Mouse (Mus musculus) lung, postnatal 0 days (tissue): Measurements from ENCODE around the gene Bcor. TPM values are rescaled to one million over a fixed set of nuclear protein-coding genes. Genes with fewer than 3 reads are reported as not detected.

Experiments
- ATAC-seq: fragments of 200-750 bp; cut with Nextera tagmentation; 2 replicates; pipeline ENCODE4 v1.8.0; 2017; ENCODE audit warnings: moderate library complexity
- DNase-seq: peaks from one replicate; pipeline ENCODE4 v3.0.0-alpha.2; 2016; ENCODE audit warnings: low spot score
- H3K27ac ChIP-seq: fragments of 300-500 bp; sonication (generic); 2 replicates; pipeline ENCODE4 v1.5.1; 2014; ENCODE audit warnings: antibody characterized with exemption, mild to moderate bottlenecking, low read length, mixed read lengths
- H3K27me3 ChIP-seq: fragments of 300-500 bp; sonication (generic); replicated peaks from 2 replicates; pipeline ENCODE4 v1.6.1; 2014; ENCODE audit warnings: low read length, mixed read lengths; ENCODE audit not compliant: insufficient read depth
- H3K36me3 ChIP-seq: fragments of 300-500 bp; sonication (generic); 2 replicates; pipeline ENCODE4 v1.6.1; 2014; ENCODE audit warnings: low read length, mixed read lengths; ENCODE audit not compliant: insufficient read depth
- H3K4me1 ChIP-seq: fragments of 300-500 bp; sonication (generic); 2 replicates; pipeline ENCODE4 v1.6.1; 2014; ENCODE audit warnings: antibody characterized with exemption, low read depth, low read length, mixed read lengths; ENCODE audit not compliant: insufficient read depth
- H3K4me2 ChIP-seq: fragments of 300-500 bp; sonication (generic); replicated peaks from 2 replicates; pipeline ENCODE4 v1.6.1; 2014; ENCODE audit warnings: low read depth, mild to moderate bottlenecking, low read length, moderate library complexity, mixed read lengths
- H3K4me3 ChIP-seq: fragments of 300-500 bp; sonication (generic); 2 replicates; pipeline ENCODE4 v1.5.1; 2014; ENCODE audit warnings: low read depth, low read length
- H3K9ac ChIP-seq: fragments of 300-500 bp; sonication (generic); replicated peaks from 2 replicates; pipeline ENCODE4 v1.6.1; 2014; ENCODE audit warnings: low read depth, mild to moderate bottlenecking
- H3K9me3 ChIP-seq: fragments of 300-500 bp; sonication (generic); 2 replicates; pipeline ENCODE4 v1.6.1; 2016; ENCODE audit warnings: low read length, mixed read lengths
- CTCF ChIP-seq: IDR thresholded peaks from 2 replicates; pipeline ENCODE4 v1.5.1; 2016; ENCODE audit warnings: antibody characterized with exemption, mild to moderate bottlenecking
- EP300 ChIP-seq: IDR thresholded peaks from 2 replicates; pipeline ENCODE4 v1.6.1; 2016; ENCODE audit warnings: antibody characterized with exemption, mild to moderate bottlenecking, control low read depth
- WGBS: fragments of 180-500 bp; shearing (Covaris S2); extraction: QIAGEN DNeasy Blood & Tissue Kit; methylation state at CpG from one replicate; pipeline ENCODE4 v1.1.7; 2014; 5-methylcytosine and 5-hydroxymethylcytosine counted together
- polyA plus RNA-seq: library from polyadenylated mRNA; unstranded; fragments of >200 nt; fragmentation: Nextera tagmentation; extraction: Ambion mirVana; gene quantifications from 2 replicates; pipeline ENCODE4 v1.2.1, GENCODE M21; 2015

Gene Bcor
- polyA plus RNA-seq, 1 experiment from 2014 or later, result 8.2 TPM

DNA sequence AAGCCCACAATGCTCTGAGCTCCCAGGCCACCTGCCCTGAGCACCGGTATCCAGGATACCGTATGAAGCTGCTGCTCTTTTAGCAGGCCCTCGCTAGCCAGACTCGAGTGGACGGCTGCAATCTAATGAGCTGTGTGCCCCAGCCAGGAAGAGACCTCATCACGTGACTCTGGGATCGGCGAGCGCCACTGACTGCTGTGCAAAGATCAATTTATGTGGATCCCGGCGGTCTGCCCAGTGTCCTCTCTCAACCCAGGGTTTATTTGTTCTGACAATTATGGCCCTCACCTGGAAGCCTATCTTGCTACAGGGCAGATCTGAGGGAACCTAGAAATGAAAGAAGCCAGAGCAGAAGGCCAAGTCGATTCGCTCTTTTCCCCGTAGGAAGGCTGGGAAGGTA is 116.8 kb downstream of the Bcor start:
- peaks cover 9% of the 10 kb centered on the region; the same call in 1 of the 2 replicates for H3K36me3 ChIP-seq

DNA sequence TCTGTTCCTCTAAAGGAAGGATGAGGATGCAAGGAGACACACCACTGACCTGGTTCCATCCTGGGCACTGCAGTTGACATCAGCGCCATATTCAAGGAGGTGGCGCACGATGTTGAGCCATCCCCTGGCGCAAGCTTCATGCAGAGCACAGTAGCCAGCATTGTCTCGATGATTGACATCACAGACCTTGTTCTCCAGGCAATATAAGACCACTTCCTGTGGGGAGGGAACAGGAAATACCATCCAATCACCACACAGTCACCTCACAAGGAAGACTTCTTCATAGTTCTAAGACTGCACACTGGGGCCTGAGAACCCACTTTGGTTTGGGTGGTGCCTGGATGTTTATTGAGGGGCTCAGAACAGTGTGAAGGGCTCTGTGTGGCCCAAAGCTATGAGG is 118.7 kb downstream of the Bcor start:
- WGBS, result 84% methylated on average over 5 of the region's 5 CpGs
- Histone ChIP-seq H3K4me3 (no peak overlapping the region), H3K27ac (no peak overlapping the region), H3K9me3 (no peaks in the 10 kb centered on the region), H3K4me2 (no peak overlapping the region), H3K9ac (no peak overlapping the region), H3K36me3 (peaks cover 10% of the 10 kb centered on the region; the same call in 1 of the 2 replicates), H3K4me1 (no peaks in the 10 kb centered on the region), H3K27me3 (no peaks in the 10 kb centered on the region)
- TF ChIP-seq EP300 (no peak), CTCF (no peak)
- ATAC-seq, result no peak
- no peak for DNase-seq

More for the DNA sequence above, 116.8 kb downstream of the Bcor start:
- Histone ChIP-seq H3K27ac (no peak overlapping the region), H3K9ac (no peak overlapping the region), H3K9me3 (no peaks in the 10 kb centered on the region), H3K4me2 (no peak overlapping the region), H3K27me3 (no peaks in the 10 kb centered on the region), H3K4me1 (no peaks in the 10 kb centered on the region), H3K4me3 (no peak overlapping the region)
- no peak for ATAC-seq
- 79% methylated on average over 14 of the region's 14 CpGs for WGBS
- no peak for DNase-seq
- TF ChIP-seq CTCF, result no peak
- TF ChIP-seq EP300, result no peak

DNA sequence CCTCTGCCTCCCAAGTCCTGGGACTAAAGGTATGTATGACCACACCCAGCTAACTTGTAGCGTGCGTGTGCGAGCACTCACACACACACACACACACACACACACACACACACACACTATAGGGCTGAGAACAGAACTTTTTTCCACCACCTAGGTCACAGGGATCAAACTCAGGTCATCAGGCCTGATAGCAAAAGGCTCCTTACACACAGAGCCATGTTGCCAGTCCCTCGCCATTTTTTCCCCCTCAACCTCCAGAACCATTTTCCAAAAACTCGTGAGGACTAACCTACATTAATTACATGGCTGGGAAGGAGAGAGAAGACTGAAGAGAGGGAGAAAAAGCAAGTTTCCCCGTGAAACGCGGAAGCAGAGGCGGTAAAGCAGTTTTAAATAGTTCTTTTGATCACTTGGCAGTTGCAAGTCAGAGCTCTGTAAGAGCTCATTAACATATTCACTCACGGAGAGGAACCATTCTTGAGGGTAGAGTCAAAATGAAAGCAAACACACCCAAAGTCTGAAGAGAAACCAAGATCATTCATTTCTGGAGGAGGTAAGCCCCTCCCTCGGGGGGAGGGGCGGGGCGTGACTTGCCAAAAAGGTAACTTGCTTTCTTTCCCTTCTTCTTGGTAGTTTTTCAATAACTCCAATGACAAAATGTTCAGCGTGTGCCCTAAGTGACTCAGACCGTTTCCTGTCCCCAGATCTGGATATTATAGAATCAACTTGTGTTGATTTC is 145.3 kb downstream of the Bcor start:
- H3K4me2 ChIP-seq, result no peak overlapping the region
- 39% methylated on average over 14 of the region's 15 CpGs for WGBS
- TF ChIP-seq EP300 (no peak), CTCF (no peak)
- H3K4me3 ChIP-seq, result no peak overlapping the region
- no peak overlapping the region for H3K27ac ChIP-seq
- H3K4me1 ChIP-seq, result no peaks in the 10 kb centered on the region
- no peak overlapping the region for H3K9ac ChIP-seq
- ATAC-seq, result no peak
- peak; percentile 26 for DNase-seq
- H3K36me3 ChIP-seq, result no peaks in the 10 kb centered on the region
- H3K9me3 ChIP-seq, result no peaks in the 10 kb centered on the region
- no peaks in the 10 kb centered on the region for H3K27me3 ChIP-seq

DNA sequence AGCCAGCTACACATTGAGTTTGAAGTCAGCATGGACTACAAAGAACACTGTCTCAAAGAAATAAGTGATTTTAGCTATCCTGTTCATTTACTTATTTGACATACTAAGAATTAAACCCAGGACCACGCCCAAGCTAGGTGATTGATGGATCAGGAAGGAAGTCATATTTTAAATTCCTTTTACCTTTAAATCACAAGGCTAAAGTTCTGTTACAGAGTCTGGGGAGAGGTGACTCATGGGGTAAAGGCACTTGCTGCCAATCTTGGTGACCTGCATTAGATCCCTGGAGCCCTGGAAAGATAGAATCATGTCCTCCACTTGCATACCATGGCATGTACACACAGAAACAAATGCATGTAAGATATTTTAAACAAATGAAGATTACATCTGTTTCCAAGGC is 149.5 kb downstream of the Bcor start:
- Histone ChIP-seq H3K27me3 (no peaks in the 10 kb centered on the region; the same call in 1 of the 2 replicates), H3K9ac (no peak overlapping the region), H3K36me3 (no peaks in the 10 kb centered on the region), H3K4me2 (no peak overlapping the region), H3K4me3 (no peak overlapping the region), H3K27ac (no peak overlapping the region), H3K4me1 (no peaks in the 10 kb centered on the region), H3K9me3 (no peaks in the 10 kb centered on the region)
- DNase-seq (no peak), ATAC-seq (no peak)
- WGBS, result 52% methylated on average over 1 of the region's 1 CpGs
- TF ChIP-seq CTCF, result no peak
- no peak for TF ChIP-seq EP300

DNA sequence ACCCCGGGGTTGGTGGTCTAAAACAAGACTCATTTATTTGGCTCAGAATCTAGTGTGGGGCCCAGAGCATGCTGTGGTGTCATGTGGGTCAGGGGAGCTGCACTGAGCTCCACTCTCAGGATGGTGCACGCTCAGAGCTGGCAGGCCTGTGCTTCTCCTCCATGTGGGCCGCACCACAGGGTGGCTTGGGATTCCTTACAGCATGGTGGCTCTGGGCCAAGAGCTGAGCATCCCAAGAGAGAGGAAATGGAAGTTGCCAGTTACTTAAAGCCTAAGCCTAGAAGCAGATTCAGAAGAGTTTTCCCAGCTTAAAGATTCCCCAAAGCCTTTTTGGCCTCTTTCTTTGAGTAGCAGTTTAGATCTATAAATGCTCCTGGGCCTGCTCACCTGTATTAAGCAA is 151.1 kb downstream of the Bcor start:
- Histone ChIP-seq H3K4me1 (no peaks in the 10 kb centered on the region), H3K27ac (no peak overlapping the region), H3K4me3 (no peak overlapping the region), H3K9ac (no peak overlapping the region), H3K36me3 (no peaks in the 10 kb centered on the region), H3K9me3 (no peaks in the 10 kb centered on the region), H3K4me2 (no peak overlapping the region), H3K27me3 (no peaks in the 10 kb centered on the region; the same call in 1 of the 2 replicates)
- DNase-seq (no peak), ATAC-seq (no peak)
- 24% methylated on average over 3 of the region's 3 CpGs for WGBS
- no peak for TF ChIP-seq EP300
- no peak for TF ChIP-seq CTCF

DNA sequence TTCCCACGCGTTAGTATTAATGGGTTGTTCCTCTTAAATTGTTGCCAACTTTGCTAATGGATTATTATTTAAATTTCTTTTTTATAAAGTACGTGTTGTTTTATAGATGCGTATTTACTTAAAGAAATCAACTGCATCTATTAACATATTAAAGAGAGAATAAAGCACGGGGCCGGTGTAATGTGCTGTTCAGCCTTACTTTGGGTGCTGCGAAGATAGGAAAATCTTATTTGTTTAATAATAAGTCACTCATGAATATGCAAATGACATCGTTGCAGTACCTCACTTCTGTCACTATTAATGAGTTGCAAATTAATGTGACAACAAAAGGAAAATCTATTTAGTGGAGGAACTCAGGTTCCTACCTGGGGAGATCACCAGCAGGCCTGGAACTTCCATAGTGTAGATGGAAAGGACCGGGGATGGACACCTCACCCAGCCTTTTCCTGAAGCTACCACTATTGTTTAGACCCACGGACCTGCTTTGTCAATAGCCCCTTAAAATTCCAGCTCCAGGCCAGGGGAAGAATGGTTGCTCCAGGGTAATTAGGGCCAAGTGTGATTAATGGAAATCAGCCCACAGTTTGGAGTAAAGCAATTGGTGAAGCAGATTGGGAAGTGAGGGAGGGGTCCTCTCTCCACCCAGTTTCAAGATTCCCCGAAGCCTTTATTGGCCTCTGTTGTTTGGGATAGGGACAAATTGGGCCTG is 152.2 kb downstream of the Bcor start:
- Histone ChIP-seq H3K27me3 (no peaks in the 10 kb centered on the region; the same call in 1 of the 2 replicates), H3K27ac (no peak overlapping the region), H3K4me3 (no peak overlapping the region), H3K4me2 (no peak overlapping the region), H3K4me1 (no peaks in the 10 kb centered on the region), H3K36me3 (no peaks in the 10 kb centered on the region), H3K9me3 (no peaks in the 10 kb centered on the region), H3K9ac (no peak overlapping the region)
- 41% methylated on average over 11 of the region's 11 CpGs for WGBS
- DNase-seq (no peak), ATAC-seq (no peak)
- TF ChIP-seq EP300, result no peak
- no peak for TF ChIP-seq CTCF
